Mouse (Mus musculus): ENCODE results near the gene Stk39.

The Stk39 gene

DNA sequence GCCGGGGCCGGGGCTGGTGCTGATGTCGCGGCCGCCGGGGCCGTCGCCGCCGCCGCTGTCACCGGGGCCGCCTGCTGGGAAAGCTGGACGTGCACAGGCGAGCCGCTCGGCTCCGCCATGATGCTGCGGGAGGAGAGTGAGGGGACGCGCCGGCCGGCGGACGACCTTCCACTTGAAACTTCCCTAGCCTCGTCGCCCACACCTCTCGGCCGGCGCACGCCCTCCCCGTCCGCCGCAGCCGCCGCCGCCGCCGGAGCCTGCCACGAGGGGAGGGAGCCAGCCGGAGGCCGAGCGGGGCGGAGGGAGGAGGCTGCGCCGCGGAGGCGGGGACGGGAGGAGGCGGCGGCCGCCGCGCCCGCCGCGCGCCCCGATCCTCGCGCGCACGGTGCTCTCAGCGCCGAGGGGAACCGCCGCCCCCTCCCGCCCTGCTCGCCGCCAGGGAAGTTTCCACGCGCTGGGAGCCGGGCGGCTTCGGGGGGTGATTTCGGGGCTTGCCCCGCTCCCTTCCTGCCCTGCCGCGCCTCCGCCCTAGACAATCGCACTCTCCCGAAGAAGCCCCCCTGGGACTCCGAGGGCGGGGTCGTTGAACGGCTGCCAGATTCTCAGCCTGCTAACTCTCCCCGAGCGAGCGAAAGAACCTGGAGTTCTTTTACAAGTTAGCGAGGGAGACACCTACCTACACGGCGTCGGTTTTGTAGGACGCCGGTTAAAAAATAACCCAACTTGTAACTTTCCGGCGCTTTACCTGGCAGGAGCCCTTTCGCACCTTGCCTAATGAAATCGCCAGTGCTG is at the start of gene Stk39:
Gene Stk39, minus strand, starts transcription at position 510 of the 792 bp plus-strand sequence.
- peak; percentile 81 for DNase-seq (ENCODE audit: low read depth, low spot score)

- DNase-seq (ENCODE audit: low read depth, low spot score), result no peak
These were observed 43.3 kb upstream of the Stk39 start for GRCm38 (mm10) chr2:68515409-68515808.

DNA sequence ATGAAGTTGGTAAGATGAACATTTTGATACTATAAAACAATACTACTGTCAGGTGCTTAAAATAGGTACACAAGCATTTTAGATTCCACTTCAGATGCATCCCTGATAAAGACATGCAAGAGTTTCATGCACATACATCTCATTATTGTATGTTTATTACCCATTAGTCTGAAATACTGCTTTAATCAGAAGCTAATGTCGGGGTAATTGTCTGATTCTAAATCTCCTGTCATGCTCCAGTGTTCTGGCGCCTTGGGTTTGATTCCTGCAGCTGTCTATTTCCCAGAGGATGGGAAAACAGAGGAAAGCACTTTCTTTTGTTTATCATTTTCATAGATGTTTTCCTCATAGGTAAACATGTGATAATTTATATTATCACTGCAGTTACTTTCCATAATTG is 31.1 kb upstream of the Stk39 start:
- DNase-seq (ENCODE audit: low read depth, low spot score), result no peak

DNA sequence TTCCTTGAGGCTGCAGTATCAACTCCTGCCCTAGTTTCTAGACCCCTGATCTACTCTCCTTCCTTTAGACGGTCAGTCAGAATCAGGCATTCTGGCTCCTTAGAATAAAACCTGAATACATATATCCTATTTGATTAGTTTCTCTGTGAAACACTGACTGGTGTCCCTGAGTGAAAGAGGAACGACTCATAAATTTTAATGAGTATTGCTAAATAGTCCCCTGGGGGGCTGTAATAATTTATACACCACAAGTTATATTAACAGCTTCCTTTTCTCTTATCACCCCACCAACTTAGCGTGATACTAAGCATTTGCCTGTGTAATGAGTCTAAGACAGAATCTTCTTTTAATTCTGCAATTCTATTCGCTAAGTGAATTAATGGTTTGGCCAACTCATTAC is 30.7 kb upstream of the Stk39 start:
- no peak for DNase-seq (ENCODE audit: low read depth, low spot score)

GRCm38 (mm10) chr2:68502236-68502635 is 30.2 kb upstream of the Stk39 start:
- no peak for DNase-seq (ENCODE audit: low read depth, low spot score)

DNA sequence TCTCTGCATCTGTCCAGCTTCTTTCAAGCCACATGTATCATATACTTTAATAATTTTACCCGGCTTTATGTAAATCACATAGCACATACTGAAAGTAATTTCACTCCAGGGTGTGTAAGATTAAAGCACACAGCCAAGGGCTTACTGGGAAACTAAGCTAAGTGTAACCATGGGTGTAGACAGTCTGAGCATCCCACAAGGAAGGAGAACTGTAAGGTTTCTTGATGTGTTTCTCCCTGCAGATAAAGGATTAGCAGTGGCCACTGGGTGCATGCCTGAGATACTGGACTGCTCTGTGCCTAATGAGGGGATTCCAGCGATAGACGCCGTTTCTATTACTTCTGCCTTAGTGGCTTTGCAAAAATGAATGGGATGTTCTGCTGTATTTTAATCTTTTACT is 14.2 kb upstream of the Stk39 start:
- no peak for DNase-seq (ENCODE audit: low read depth, low spot score)

- peak; percentile 68 for DNase-seq (ENCODE audit: low read depth, low spot score)
These were observed 13.1 kb upstream of the Stk39 start for GRCm38 (mm10) chr2:68485141-68485540.

DNA sequence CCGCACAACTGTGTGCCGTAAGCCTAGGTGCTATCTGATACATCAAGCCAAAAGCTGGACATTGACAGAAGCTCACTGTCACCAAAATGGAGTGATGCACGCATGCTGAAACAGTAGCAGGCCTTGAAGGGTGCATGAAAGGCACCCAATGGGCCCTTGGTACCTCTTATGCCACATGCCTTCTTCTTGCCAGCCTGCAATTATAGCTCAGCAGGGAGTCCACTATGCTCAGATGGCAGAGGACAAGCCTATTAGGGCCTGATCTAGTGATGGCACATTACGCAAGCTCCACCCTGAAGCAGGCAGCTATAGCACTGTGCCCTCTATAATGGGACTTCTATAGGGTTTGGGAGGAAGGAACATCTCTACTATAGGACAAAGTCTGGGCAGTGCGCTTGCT is 10.8 kb upstream of the Stk39 start:
- DNase-seq (ENCODE audit: low read depth, low spot score), result no peak

- DNase-seq (ENCODE audit: low read depth, low spot score), result no peak
These were observed 7.8 kb upstream of the Stk39 start for GRCm38 (mm10) chr2:68479823-68480222.

- DNase-seq (ENCODE audit: low read depth, low spot score), result no peak
These were observed 853 bp upstream of the Stk39 start for GRCm38 (mm10) chr2:68472921-68473320.

- no peak for DNase-seq (ENCODE audit: low read depth, low spot score)
These were observed 463 bp upstream of the Stk39 start for GRCm38 (mm10) chr2:68472551-68472910.

DNA sequence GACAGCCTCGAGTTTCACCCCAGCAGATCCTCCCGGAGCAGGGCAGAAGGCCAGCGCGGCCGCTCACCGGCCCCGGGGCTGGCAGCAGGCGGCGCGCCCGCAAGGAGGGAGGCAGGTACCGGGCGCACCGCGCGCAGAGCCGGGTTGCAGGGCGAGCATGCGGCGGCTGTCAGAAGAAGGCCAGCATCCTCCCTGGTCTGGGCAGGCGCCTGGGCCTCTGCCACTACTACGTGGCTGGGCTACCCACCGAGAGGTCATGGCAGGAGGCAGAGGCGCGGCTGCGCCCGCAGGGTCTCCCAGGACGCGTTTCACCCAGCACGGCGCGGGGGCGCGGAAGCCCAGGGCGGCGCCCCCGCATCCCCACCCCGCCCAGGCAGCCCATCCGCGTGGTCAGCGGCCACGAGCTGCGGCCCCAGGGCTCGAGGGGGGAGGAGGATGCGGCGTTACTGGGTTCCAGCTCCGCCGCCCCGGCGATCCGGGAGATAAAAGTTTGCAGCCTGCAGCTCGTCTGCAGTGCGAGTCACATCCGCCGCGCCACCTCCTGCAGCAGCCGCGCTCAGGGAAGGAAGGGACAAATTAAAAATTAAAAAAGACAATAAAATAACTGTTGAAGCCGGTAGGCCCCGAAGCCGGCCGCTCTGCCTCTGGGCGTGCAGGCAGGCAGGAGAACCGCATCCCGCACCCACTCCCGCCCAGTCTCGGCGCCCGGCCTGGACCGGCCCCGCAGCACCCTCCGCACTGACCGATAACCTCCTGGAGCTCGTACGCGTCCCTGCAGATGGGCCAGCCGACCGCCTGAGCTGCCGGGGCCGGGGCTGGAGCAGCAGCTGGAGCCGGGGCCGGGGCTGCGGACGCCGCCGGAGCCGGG is 943 bp downstream of the Stk39 start:
- DNase-seq (ENCODE audit: low read depth, low spot score), result peak; percentile 52

- DNase-seq (ENCODE audit: low read depth, low spot score), result no peak
These were observed 2.6 kb downstream of the Stk39 start for GRCm38 (mm10) chr2:68469491-68469890.

GRCm38 (mm10) chr2:68468698-68469097 is 3.4 kb downstream of the Stk39 start:
- DNase-seq (ENCODE audit: low read depth, low spot score), result peak; percentile 34

DNA sequence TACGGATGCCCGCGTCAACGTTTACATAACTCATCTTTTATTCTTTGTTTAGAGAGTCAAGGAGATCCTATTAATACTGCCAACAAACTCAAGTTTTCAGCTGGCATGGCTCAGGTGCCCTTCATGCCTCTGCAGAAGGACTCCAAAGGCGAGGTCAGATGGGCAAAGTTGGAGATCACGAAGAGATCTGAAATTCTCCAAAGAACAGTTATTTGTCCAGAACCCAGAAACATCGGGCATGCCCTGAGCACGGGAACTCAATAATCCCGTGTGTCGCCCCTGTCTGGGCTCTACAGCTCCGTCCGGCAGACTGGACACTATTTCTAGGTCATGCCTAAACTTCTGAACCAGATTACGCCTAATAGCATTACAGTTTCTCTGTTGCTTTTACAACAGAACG is 3.8 kb downstream of the Stk39 start:
- no peak for DNase-seq (ENCODE audit: low read depth, low spot score)

GRCm38 (mm10) chr2:68467085-68467978 is 4.7 kb downstream of the Stk39 start:
- no peak for DNase-seq (ENCODE audit: low read depth, low spot score)

GRCm38 (mm10) chr2:68466124-68467070 is 5.7 kb downstream of the Stk39 start:
- peak; percentile 12 for DNase-seq (ENCODE audit: low read depth, low spot score)

- peak; percentile 16 for DNase-seq (ENCODE audit: low read depth, low spot score)
These were observed 6.6 kb downstream of the Stk39 start for GRCm38 (mm10) chr2:68465266-68466123.

DNA sequence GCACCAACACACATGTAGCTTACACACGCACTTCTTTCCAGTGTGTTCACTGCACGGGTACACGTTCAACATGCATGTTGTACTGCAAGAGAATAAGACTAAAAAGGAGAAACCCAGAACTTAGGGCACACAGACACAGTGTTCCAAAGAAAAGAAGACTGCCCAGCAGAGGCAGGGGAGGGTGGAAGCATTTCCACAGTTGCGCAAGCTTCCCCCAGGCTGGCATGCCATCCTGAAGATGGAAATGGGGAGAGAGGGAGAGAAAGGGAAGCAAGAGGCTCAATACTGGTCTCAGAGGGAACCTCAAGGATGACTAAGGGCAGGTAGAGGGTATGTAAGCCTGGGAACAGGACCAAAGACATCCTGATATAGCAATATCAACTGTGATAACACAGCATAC is 7.6 kb downstream of the Stk39 start:
- no peak for DNase-seq (ENCODE audit: low read depth, low spot score)

GRCm38 (mm10) chr2:68463801-68464200 is 8.3 kb downstream of the Stk39 start:
- DNase-seq (ENCODE audit: low read depth, low spot score), result no peak
